Mouse (Mus musculus): ENCODE results near the gene Ces2c.
"Not testable (repeated sequence)": the region's sequence is repeated elsewhere in the genome, so short reads cannot be mapped to it uniquely, and the experiment has no call there.

The Ces2c gene

DNA sequence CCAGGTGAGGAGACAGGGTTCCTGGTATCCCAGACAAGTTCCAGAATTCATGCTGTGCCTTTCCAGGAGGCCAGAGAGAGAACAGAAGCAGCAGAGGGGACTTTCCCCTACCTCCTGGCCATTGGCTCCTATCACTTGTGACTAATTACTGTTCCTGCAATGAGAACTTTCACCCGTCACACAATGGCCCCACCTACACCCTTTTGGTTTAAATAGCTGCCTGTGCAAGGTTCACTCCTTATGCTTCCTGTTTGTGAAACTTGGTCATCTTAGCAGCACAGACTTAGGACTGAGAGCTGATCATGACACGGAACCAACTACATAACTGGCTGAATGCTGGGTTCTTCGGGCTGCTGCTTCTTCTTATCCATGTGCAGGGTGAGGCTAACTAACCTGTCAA is at the start of gene Ces2c:
TSS of gene Ces2c (plus strand) at position 238 of the 400 bp plus-strand sequence.
- DNase-seq = no peak

DNA sequence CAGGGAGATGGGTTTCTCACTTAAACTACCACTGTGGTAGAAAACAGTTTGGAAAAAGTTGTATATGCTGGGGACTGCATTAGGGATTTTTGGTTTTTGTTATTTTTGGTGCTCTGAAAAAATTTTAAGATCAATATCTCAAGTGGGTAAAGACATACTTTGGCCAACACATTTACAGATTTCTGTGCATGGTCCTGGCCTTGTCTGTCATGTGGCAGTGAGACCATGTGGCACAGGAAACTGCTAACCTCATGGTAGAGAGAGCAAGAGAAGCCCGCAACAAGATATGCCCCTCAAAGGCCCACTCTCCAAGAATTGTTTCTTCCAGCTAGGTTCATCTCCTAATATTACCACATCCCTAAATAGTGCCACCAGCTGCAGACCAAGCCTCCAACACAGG is 47.5 kb upstream of the Ces2c start:
- DNase-seq = no peak

- no peak for DNase-seq
Observed at GRCm38 (mm10) chr8:104806127-104806526, 40.7 kb upstream of the Ces2c start.

- no peak for DNase-seq
Observed at GRCm38 (mm10) chr8:104808542-104809413, 38.1 kb upstream of the Ces2c start.

DNA sequence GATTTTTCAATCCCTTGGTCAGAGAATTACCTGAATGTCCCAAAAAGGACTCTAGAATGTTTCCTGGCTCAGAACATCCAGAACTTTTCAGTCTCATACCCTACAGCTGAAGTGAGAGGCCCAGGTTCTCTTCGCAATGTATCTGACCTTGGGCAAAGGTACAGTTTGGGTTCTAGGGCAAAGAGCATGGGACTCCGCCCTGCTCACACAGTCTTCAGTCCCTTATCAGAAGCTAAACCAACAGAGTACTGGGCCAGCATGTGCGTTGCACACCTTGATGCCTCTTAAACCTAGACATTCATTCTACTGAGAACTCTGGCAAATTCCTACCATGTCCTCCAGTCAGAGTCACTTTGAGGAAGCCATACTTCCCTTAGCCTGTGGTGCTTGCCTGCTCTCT is 37.4 kb upstream of the Ces2c start:
- DNase-seq = no peak

- DNase-seq = no peak
Observed at GRCm38 (mm10) chr8:104826912-104827311, 20.0 kb upstream of the Ces2c start.

DNA sequence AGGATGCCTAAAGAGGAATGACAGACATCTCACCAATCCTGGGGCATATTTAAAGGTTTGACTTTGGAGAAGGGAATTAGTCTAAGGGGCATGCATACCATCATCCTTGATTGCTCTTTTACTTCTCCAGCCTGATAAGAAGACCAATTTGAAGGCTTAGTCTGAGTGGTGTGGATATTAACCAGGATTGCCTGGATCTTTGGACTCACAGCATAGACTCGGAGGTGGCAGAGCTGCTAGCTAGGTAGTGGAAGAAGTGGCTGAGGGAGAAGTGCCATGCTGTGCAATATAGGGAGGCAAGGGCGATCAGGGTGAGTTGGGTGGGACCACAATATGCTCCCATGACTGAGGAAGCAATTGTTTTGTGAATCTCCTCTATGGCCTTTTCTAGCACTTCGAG is 18.6 kb upstream of the Ces2c start:
- no peak for DNase-seq

DNA sequence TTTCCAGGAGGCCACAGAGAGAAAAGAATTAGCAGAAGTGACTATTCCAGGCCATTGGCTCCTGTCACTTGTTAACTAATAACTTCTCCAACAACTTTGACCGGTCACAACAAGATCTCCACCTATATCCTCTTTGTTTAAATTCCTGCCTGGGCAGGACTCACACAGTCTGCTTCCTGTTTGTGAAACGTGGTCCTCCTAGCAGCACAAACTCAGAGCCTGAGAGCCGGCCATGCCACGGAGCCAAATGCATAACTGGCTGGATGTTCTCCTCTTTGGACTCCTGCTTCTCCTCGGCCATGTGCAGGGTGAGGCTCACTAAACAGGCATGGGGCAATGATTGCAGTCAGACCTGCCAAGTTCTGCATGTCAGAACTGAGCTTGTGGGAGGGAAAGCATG is 15.4 kb upstream of the Ces2c start, which contains the start of gene Ces2b:
TSS of gene Ces2b (plus strand) at position 133 of the 400 bp plus-strand sequence.
- DNase-seq = no peak

- DNase-seq = no peak
Observed at GRCm38 (mm10) chr8:104841360-104842078, 5.3 kb upstream of the Ces2c start.

DNA sequence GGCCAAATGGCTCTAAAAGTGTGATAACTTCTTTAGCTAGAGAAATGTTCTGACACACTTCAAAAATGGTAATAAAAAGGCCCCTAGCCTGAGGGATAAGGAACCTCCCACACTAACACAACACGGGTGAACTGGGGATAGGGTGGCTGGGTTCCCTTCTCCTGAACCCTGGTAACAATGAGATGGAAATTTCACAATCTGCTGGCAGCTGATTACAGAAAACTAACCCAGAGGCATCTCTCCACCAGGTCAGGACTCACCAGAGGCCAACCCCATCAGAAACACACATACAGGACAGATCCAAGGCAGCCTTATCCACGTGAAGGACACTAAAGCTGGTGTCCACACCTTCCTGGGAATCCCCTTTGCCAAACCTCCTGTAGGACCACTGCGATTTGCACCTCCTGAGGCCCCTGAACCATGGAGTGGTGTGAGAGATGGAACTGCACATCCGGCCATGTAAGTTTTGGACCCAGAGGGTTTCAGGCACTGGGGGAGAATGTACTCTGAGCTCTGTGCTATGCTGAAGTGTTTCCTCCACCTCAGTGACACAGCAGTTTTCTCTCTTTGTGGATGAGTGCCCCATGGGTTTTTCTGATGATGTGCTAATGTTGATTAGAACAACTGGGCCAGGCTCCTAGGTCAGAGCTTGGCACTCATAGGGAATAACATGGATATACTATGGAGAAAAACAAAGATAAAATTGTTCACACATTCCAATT is 1.0 kb downstream of the Ces2c start:
- DNase-seq = no peak

GRCm38 (mm10) chr8:104866844-104867531 is 20.1 kb downstream of the Ces2c start:
- not testable (repeated sequence) for DNase-seq

DNA sequence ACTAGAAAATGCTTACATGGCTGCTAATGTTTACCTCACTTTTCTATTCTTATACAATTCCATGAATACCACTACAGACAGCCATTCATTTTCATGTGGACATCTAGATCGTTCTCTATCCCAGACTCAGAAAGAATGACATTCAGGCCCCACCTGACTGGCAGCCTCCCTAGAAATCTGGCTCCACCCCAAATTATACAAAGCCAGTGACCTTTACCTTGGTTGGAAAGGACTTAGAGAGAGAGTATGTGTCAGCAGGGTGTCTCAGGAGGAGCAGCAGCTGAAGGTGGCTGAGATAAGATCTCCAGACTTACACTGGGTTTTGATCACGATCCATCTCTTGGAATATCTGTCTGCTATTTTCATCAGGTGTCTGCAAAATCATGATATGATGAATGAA is 22.0 kb downstream of the Ces2c start:
- DNase-seq = not testable (repeated sequence)

DNA sequence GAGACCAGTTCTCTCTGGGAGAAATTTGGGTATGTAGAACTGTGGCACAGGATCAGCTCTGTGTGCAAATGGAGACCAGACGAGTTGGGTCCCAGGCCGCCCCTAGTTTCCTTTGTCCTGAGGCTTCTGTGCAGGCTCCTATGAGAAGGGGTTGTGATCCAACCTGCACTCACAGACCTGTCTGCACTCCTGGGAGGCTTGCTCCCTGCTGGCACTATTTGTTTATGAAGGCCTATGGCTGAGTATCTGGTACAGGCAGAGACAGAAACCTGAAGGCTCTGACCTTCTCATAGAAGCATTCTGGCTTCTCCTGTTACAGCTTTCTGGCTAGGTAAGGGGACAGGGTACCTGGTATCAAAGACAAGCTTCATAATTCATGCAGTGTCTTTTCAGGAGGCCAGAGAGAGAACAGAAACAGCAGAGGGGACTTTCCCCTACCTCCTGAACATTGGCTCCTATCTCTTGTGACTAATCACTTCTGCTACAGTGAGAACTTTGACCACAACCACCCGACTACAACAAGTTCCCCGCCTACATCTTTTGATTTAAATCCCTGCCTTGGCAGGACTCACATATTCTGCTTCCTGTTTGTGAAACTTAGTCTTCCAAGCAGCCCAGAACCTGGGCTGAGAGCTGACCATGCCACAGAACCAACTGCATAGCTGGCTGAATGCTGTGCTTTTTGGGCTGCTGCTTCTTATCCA is 39.5 kb downstream of the Ces2c start:
- not testable (repeated sequence) for DNase-seq

DNA sequence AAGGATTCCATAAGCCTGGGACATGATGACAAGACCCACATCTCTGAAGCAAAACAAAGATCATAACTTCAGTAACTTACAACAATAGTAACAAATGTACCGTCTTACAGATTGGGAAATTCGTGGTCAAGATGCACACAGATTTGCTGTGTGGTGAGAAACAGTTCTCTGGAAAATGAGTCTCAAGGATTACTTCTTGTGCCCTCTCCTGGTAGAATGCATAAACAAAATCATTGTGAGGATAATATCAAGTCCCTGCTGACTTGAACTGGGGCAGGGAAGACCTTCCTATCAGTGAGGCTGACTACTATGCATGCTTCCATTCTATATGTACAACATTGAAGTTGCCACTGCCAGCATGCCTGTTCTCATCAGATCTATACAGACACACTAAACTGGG is 54.9 kb downstream of the Ces2c start:
- DNase-seq = no peak
